16 mouse cellular contexts compared by ENCODE assay signal in genomic region chr11:121306608-121307007, GRCm38 (mm10). TPM values are rescaled to one million over a fixed set of nuclear protein-coding genes. Genes with fewer than 3 reads are reported as not detected.
DNase-seq lines count a peak whose midpoint lies in the region; ATAC-seq and TF ChIP-seq lines count a peak whose summit lies in the region.
"Had no signal": no experiment of that assay in that cellular context is flagged by ENCODE, and none has a peak within 500 bp of the region (broad histone marks: within the 10 kb centered on the region; RNA-seq: fewer than 3 reads in every experiment).

No protein-coding gene starts in this region.

- peaks cover 5% of the 10 kb centered on the region for H3K4me1 ChIP-seq in cortical plate, adult 2 months (ENCODE audit: control insufficient read depth, insufficient read depth, low read length)
- H3K4me1 ChIP-seq: embryonic facial prominence, embryonic 12.5 days; forebrain, embryonic 15.5 days; heart, embryonic 13.5 days; hindbrain, embryonic 15.5 days had no signal

- H3K4me3 ChIP-seq in cortical plate, adult 2 months (ENCODE audit: insufficient read depth, low read length) = no peak overlapping the region
- H3K4me3 ChIP-seq: embryonic facial prominence, embryonic 12.5 days; forebrain, embryonic 15.5 days; heart, embryonic 13.5 days; hindbrain, embryonic 15.5 days had no signal

- TF ChIP-seq CTCF in cortical plate, adult 2 months (IDR thresholded peaks at IDR 0.05; ENCODE audit: extremely low read depth, insufficient read depth, low read length) = no peak

- no peak for TF ChIP-seq POLR2A in cortical plate, adult 2 months (IDR thresholded peaks at IDR 0.05; ENCODE audit: extremely low read depth, insufficient read depth, low read length)

- peak; percentile 73 for DNase-seq in heart, adult 11 months
- no peak for DNase-seq in heart, adult 18-20 months
- peak; percentile 76 for DNase-seq in right cerebral cortex, adult 18-20 months
- no peak for DNase-seq in right cerebral cortex, postnatal 10 days (ENCODE audit: low spot score in 2 of 2)
- peak; percentile 24 for DNase-seq in right cerebral cortex, postnatal 14 days
- DNase-seq: adrenal gland, postnatal 14 days; gastrocnemius, postnatal 14 days; heart, postnatal 36 days had no signal

- no peak for ATAC-seq in cerebellum, adult (ENCODE audit: insufficient number of reproducible peaks, low FRiP score, low TSS enrichment)
- ATAC-seq: activated CD4-positive, CD25-positive, alpha-beta regulatory T cell, adult 4 months; forebrain, embryonic 15.5 days; Patski had no signal

- 0 out of 2 replicates have a peak overlapping the region, but pooled peaks have one; percentile 8 for H3K27ac ChIP-seq in cortical plate, adult 2 months (ENCODE audit: insufficient read depth, low read length)
- H3K27ac ChIP-seq: embryonic facial prominence, embryonic 12.5 days; forebrain, embryonic 15.5 days; heart, embryonic 13.5 days; hindbrain, embryonic 15.5 days had no signal

RNA-seq across cellular contexts. Expression of gene Foxk2, which starts 46.8 kb away (rescaled TPM):
- 10 to 100 TPM; 17.7 to 18.5 TPM for total RNA-seq in heart, adult 18-20 months (2021)
- polyA plus RNA-seq in cortical plate, adult 2 months (2012; rRNA removed) = 51.7 and 53.3 TPM in 2 replicates

RNA-seq across cellular contexts. Expression of gene Wdr45b, which starts 47.6 kb away (rescaled TPM):
- 10 to 100 TPM; 33.4 to 34.2 TPM for total RNA-seq in heart, adult 18-20 months (2021)
- polyA plus RNA-seq in cortical plate, adult 2 months (2012; rRNA removed) = 75.7 and 85.8 TPM in 2 replicates

Comparison
In these comparisons a context has a peak if more than half of its experiments do, and no peak if none do; other contexts are left out.
1. DNase-seq: peak in heart, adult 11 months (single experiment), right cerebral cortex, adult 18-20 months (single experiment) and right cerebral cortex, postnatal 14 days (single experiment); none in heart, adult 18-20 months (0 of 2) and right cerebral cortex, postnatal 10 days (0 of 2).